Mouse (Mus musculus) T-cell, adult 2 months (primary cell): ENCODE data around the gene Tcaf1.

Experiments
- DNase-seq: peaks from one replicate; pipeline ENCODE4 v3.0.0; 2022; ENCODE audit warnings: low spot score

The Tcaf1 gene

GRCm38 (mm10) chr6:42709291-42710211, at the start of gene Tcaf1:
TSS of gene Tcaf1 (minus strand) at chr6:42710088.
- no peak for DNase-seq

- DNase-seq = no peak
Measured at GRCm38 (mm10) chr6:42756104-42756503, 46.2 kb upstream of the Tcaf1 start, which contains the start of gene Olfr38. TSS of gene Olfr38 (plus strand) at chr6:42756404.

- DNase-seq = no peak
Measured at GRCm38 (mm10) chr6:42747846-42748245, 38.0 kb upstream of the Tcaf1 start.

- no peak for DNase-seq
Measured at GRCm38 (mm10) chr6:42742303-42742702, 32.4 kb upstream of the Tcaf1 start.

- no peak for DNase-seq
Measured at GRCm38 (mm10) chr6:42739071-42739470, 29.2 kb upstream of the Tcaf1 start, which contains the start of gene Olfr453. TSS of gene Olfr453 (plus strand) at chr6:42739371.

- DNase-seq = no peak
Measured at GRCm38 (mm10) chr6:42717973-42718372, 8.1 kb upstream of the Tcaf1 start.

GRCm38 (mm10) chr6:42714668-42715067, 4.8 kb upstream of the Tcaf1 start:
- no peak for DNase-seq

- no peak for DNase-seq
Measured at GRCm38 (mm10) chr6:42692517-42693190, 17.2 kb downstream of the Tcaf1 start.

- DNase-seq = no peak
Measured at GRCm38 (mm10) chr6:42692154-42692516, 17.8 kb downstream of the Tcaf1 start.

- DNase-seq = no peak
Measured at GRCm38 (mm10) chr6:42689761-42690160, 20.1 kb downstream of the Tcaf1 start.

GRCm38 (mm10) chr6:42687907-42688306, 22.0 kb downstream of the Tcaf1 start:
- DNase-seq = no peak

GRCm38 (mm10) chr6:42680077-42680476, 29.8 kb downstream of the Tcaf1 start:
- DNase-seq = no peak

- no peak for DNase-seq
Measured at GRCm38 (mm10) chr6:42676011-42676410, 33.9 kb downstream of the Tcaf1 start.

GRCm38 (mm10) chr6:42671767-42672166, 38.1 kb downstream of the Tcaf1 start:
- no peak for DNase-seq

- no peak for DNase-seq
Measured at GRCm38 (mm10) chr6:42667722-42668121, 42.2 kb downstream of the Tcaf1 start.

- DNase-seq = no peak
Measured at GRCm38 (mm10) chr6:42661739-42662138, 48.1 kb downstream of the Tcaf1 start.

GRCm38 (mm10) chr6:42644912-42645549, 64.9 kb downstream of the Tcaf1 start, which contains the start of gene Tcaf2:
TSS of gene Tcaf2 (minus strand) at chr6:42645254.
- DNase-seq = no peak

GRCm38 (mm10) chr6:42634393-42634792, 75.5 kb downstream of the Tcaf1 start:
- DNase-seq = no peak

- DNase-seq = no peak
Measured at GRCm38 (mm10) chr6:42631395-42631794, 78.5 kb downstream of the Tcaf1 start.
